Mouse (Mus musculus): Measurements from ENCODE around the gene Wdr43. TPM values are rescaled to one million over a fixed set of nuclear protein-coding genes. Genes with fewer than 3 reads are reported as not detected.
A peak's percentile ranks its signal among the peaks of the same experiment; 100 is the strongest.

Gene Wdr43
- polyA plus RNA-seq, 1 experiment from 2014 or later = 65.0 TPM

- H3K4me3 ChIP-seq (replicated peaks) = no peak overlapping the region
- ATAC-seq (ENCODE audit: insufficient number of reproducible peaks, low FRiP score, low TSS enrichment, low read depth) = no peak
- H3K36me3 ChIP-seq = no peaks in the 10 kb centered on the region
- H3K9ac ChIP-seq = no peak overlapping the region
- H3K27me3 ChIP-seq = no peaks in the 10 kb centered on the region
- no peak overlapping the region for H3K27ac ChIP-seq (replicated peaks)
- 0 out of 2 replicates have a peak, but pooled peaks cover 3% of the 10 kb centered on the region for H3K9me3 ChIP-seq (replicated peaks)
- no peak overlapping the region for H3K4me2 ChIP-seq (replicated peaks)
- H3K4me1 ChIP-seq = no peaks in the 10 kb centered on the region
- 65% methylated on average over 1 of the region's 1 CpGs for WGBS
These were observed 89.4 kb downstream of the Wdr43 start for GRCm38 (mm10) chr17:71705113-71705512.

GRCm38 (mm10) chr17:71705550-71706480 is 90.1 kb downstream of the Wdr43 start:
- ATAC-seq (ENCODE audit: insufficient number of reproducible peaks, low FRiP score, low TSS enrichment, low read depth) = peak; percentile 27; the same call in 1 of the 2 replicates
- Histone ChIP-seq H3K4me1 (no peaks in the 10 kb centered on the region), H3K27me3 (no peaks in the 10 kb centered on the region), H3K4me2 (replicated peaks) (no peak overlapping the region), H3K27ac (replicated peaks) (no peak overlapping the region), H3K4me3 (replicated peaks) (no peak overlapping the region), H3K9ac (no peak overlapping the region), H3K9me3 (replicated peaks) (0 out of 2 replicates have a peak, but pooled peaks cover 3% of the 10 kb centered on the region), H3K36me3 (no peaks in the 10 kb centered on the region)
- 69% methylated on average over 14 of the region's 14 CpGs for WGBS

GRCm38 (mm10) chr17:71707715-71708114 is 92.0 kb downstream of the Wdr43 start:
- 52% methylated on average over 4 of the region's 4 CpGs for WGBS

More at GRCm38 (mm10) chr17:71707715-71708114, 92.0 kb downstream of the Wdr43 start:
- H3K4me2 ChIP-seq (replicated peaks) = no peak overlapping the region
- ATAC-seq (ENCODE audit: insufficient number of reproducible peaks, low FRiP score, low TSS enrichment, low read depth) = no peak
- H3K27me3 ChIP-seq = no peaks in the 10 kb centered on the region
- H3K9ac ChIP-seq = no peak overlapping the region
- no peaks in the 10 kb centered on the region for H3K36me3 ChIP-seq
- no peaks in the 10 kb centered on the region for H3K4me1 ChIP-seq
- no peak overlapping the region for H3K4me3 ChIP-seq (replicated peaks)
- H3K27ac ChIP-seq (replicated peaks) = no peak overlapping the region
- H3K9me3 ChIP-seq (replicated peaks) = 0 out of 2 replicates have a peak, but pooled peaks cover 3% of the 10 kb centered on the region

Other genes with a start within 250 kb of the Wdr43 start
- 3.3 and 4.0 TPM in 2 replicates for gene Gm4707, start 156.0 kb upstream of the Wdr43 start, polyA plus RNA-seq (2015; fragmentation: Nextera tagmentation; extraction: Ambion mirVana)
- 58.8 and 62.7 TPM in 2 replicates for gene Smchd1, start 140.6 kb upstream of the Wdr43 start, polyA plus RNA-seq (2015; fragmentation: Nextera tagmentation; extraction: Ambion mirVana)
- gene Ndc80, start 89.0 kb upstream of the Wdr43 start, polyA plus RNA-seq (2015; fragmentation: Nextera tagmentation; extraction: Ambion mirVana) = 32.2 and 36.9 TPM in 2 replicates
- gene Spdya, start 63.8 kb upstream of the Wdr43 start, polyA plus RNA-seq (2015; fragmentation: Nextera tagmentation; extraction: Ambion mirVana) = 0.73 and 0.83 TPM in 2 replicates
- 3.1 and 5.3 TPM in 2 replicates for gene Togaram2, start 57.4 kb downstream of the Wdr43 start, polyA plus RNA-seq (2015; fragmentation: Nextera tagmentation; extraction: Ambion mirVana)
- not detected in 2 replicates for gene Pcare, start 137.0 kb downstream of the Wdr43 start, polyA plus RNA-seq (2015; fragmentation: Nextera tagmentation; extraction: Ambion mirVana)
- 17.6 and 19.0 TPM in 2 replicates for gene Clip4, start 152.6 kb downstream of the Wdr43 start, polyA plus RNA-seq (2015; fragmentation: Nextera tagmentation; extraction: Ambion mirVana)

Measured in embryonic facial prominence, embryonic 15.5 days (tissue).